Mouse (Mus musculus): ENCODE data around the gene Prpf3. TPM values are rescaled to one million over a fixed set of nuclear protein-coding genes. Genes with fewer than 3 reads are reported as not detected.

Prpf3 gene
- polyA plus RNA-seq, 1 experiment = 100 TPM

- H3K27ac ChIP-seq (ENCODE audit: insufficient read depth, low read length) = no peak overlapping the region
- H3K9me3 ChIP-seq (replicated peaks; ENCODE audit: control insufficient read depth, insufficient read depth, low read length, poor library complexity, severe bottlenecking) = no peaks in the 10 kb centered on the region
- no peaks in the 10 kb centered on the region for H3K36me3 ChIP-seq (ENCODE audit: control insufficient read depth, insufficient read depth, low read length, poor library complexity, severe bottlenecking)
- H3K4me3 ChIP-seq (ENCODE audit: low read depth, low read length) = no peak overlapping the region
- no peak for TF ChIP-seq POLR2A (IDR thresholded peaks at IDR 0.05; ENCODE audit: insufficient read depth, low read length)
- no peak for TF ChIP-seq EP300 (IDR thresholded peaks at IDR 0.05; ENCODE audit: insufficient read depth, low read depth, low read length)
- TF ChIP-seq CTCF (IDR thresholded peaks at IDR 0.05; ENCODE audit: low read depth, low read length) = no peak
- H3K4me1 ChIP-seq (ENCODE audit: control insufficient read depth, insufficient read depth, low read length) = peaks cover 2% of the 10 kb centered on the region
- no peak overlapping the region for H3K9ac ChIP-seq (ENCODE audit: low read depth, poor library complexity, severe bottlenecking)
- H3K27me3 ChIP-seq (ENCODE audit: control insufficient read depth, insufficient read depth, low read length, poor library complexity, severe bottlenecking) = no peaks in the 10 kb centered on the region
Observed at GRCm38 (mm10) chr3:95793662-95794061, 62.0 kb downstream of the Prpf3 start.

GRCm38 (mm10) chr3:95785501-95785900 lies 70.2 kb downstream of the Prpf3 start:
- no peaks in the 10 kb centered on the region for H3K4me1 ChIP-seq (ENCODE audit: control insufficient read depth, insufficient read depth, low read length)
- no peak overlapping the region for H3K9ac ChIP-seq (ENCODE audit: low read depth, poor library complexity, severe bottlenecking)
- no peak overlapping the region for H3K4me3 ChIP-seq (ENCODE audit: low read depth, low read length)
- H3K27ac ChIP-seq (ENCODE audit: insufficient read depth, low read length) = no peak overlapping the region
- no peak for TF ChIP-seq CTCF (IDR thresholded peaks at IDR 0.05; ENCODE audit: low read depth, low read length)
- no peak for TF ChIP-seq EP300 (IDR thresholded peaks at IDR 0.05; ENCODE audit: insufficient read depth, low read depth, low read length)
- TF ChIP-seq POLR2A (IDR thresholded peaks at IDR 0.05; ENCODE audit: insufficient read depth, low read length) = no peak
- H3K36me3 ChIP-seq (ENCODE audit: control insufficient read depth, insufficient read depth, low read length, poor library complexity, severe bottlenecking) = peaks cover 50% of the 10 kb centered on the region
- no peaks in the 10 kb centered on the region for H3K9me3 ChIP-seq (replicated peaks; ENCODE audit: control insufficient read depth, insufficient read depth, low read length, poor library complexity, severe bottlenecking)
- H3K27me3 ChIP-seq (ENCODE audit: control insufficient read depth, insufficient read depth, low read length, poor library complexity, severe bottlenecking) = no peaks in the 10 kb centered on the region

Other genes with a start within 250 kb of the Prpf3 start
- 67.4 and 68.5 TPM in 2 replicates for gene Ensa, start 230.9 kb downstream of the Prpf3 start, polyA plus RNA-seq (2011; ENCODE audit: insufficient read depth, insufficient read length, low read depth, missing spikeins)
- gene Mcl1, start 197.1 kb downstream of the Prpf3 start, polyA plus RNA-seq (2011; ENCODE audit: insufficient read depth, insufficient read length, low read depth, missing spikeins) = 247 and 264 TPM in 2 replicates
- gene Adamtsl4, start 168.0 kb downstream of the Prpf3 start, polyA plus RNA-seq (2011; ENCODE audit: insufficient read depth, insufficient read length, low read depth, missing spikeins) = 6.9 and 10.1 TPM in 2 replicates
- 9.9 and 17.4 TPM in 2 replicates for gene Ecm1, start 116.3 kb downstream of the Prpf3 start, polyA plus RNA-seq (2011; ENCODE audit: insufficient read depth, insufficient read length, low read depth, missing spikeins)
- 74.5 and 78.3 TPM in 2 replicates for gene Tars2, start 95.7 kb downstream of the Prpf3 start, polyA plus RNA-seq (2011; ENCODE audit: insufficient read depth, insufficient read length, low read depth, missing spikeins)
- gene Rprd2, start 37.0 kb downstream of the Prpf3 start, polyA plus RNA-seq (2011; ENCODE audit: insufficient read depth, insufficient read length, low read depth, missing spikeins) = 51.4 and 58.6 TPM in 2 replicates
- 142 and 163 TPM in 2 replicates for gene Mrps21, start 15.6 kb upstream of the Prpf3 start, polyA plus RNA-seq (2011; ENCODE audit: insufficient read depth, insufficient read length, low read depth, missing spikeins)
- 5.9 and 7.6 TPM in 2 replicates for gene Ciart, start 26.4 kb upstream of the Prpf3 start, polyA plus RNA-seq (2011; ENCODE audit: insufficient read depth, insufficient read length, low read depth, missing spikeins)
- 3.6 and 5.4 TPM in 2 replicates for gene BC028528, start 36.1 kb upstream of the Prpf3 start, polyA plus RNA-seq (2011; ENCODE audit: insufficient read depth, insufficient read length, low read depth, missing spikeins)
- gene Aph1a, start 38.1 kb upstream of the Prpf3 start, polyA plus RNA-seq (2011; ENCODE audit: insufficient read depth, insufficient read length, low read depth, missing spikeins) = 44.3 and 48.3 TPM in 2 replicates
- gene Car14, start 48.8 kb upstream of the Prpf3 start, polyA plus RNA-seq (2011; ENCODE audit: insufficient read depth, insufficient read length, low read depth, missing spikeins) = 2.4 and 3.3 TPM in 2 replicates
- 386 and 405 TPM in 2 replicates for gene Anp32e, start 73.4 kb upstream of the Prpf3 start, polyA plus RNA-seq (2011; ENCODE audit: insufficient read depth, insufficient read length, low read depth, missing spikeins)
- gene Plekho1, start 140.1 kb upstream of the Prpf3 start, polyA plus RNA-seq (2011; ENCODE audit: insufficient read depth, insufficient read length, low read depth, missing spikeins) = 9.2 and 15.0 TPM in 2 replicates
- 12.6 and 14.2 TPM in 2 replicates for gene Vps45, start 202.6 kb upstream of the Prpf3 start, polyA plus RNA-seq (2011; ENCODE audit: insufficient read depth, insufficient read length, low read depth, missing spikeins)
- gene Otud7b, start 248.6 kb upstream of the Prpf3 start, polyA plus RNA-seq (2011; ENCODE audit: insufficient read depth, insufficient read length, low read depth, missing spikeins) = 42.5 and 42.7 TPM in 2 replicates

Measured in ES-Bruce4 (cell line).